Mouse (Mus musculus) intestine, embryonic 16.5 days (tissue): ENCODE results near the gene S100a9. TPM values are rescaled to one million over a fixed set of nuclear protein-coding genes. Genes with fewer than 3 reads are reported as not detected.

Source experiments
- ATAC-seq: fragments of 200-750 bp; cut with Nextera tagmentation; 2 replicates; pipeline ENCODE4 v1.8.0; 2017; ENCODE audit warnings: moderate TSS enrichment, moderate library complexity
- H3K27ac ChIP-seq: fragments of 300-500 bp; sonication (generic); 2 replicates; pipeline ENCODE4 v1.5.1; 2014; ENCODE audit warnings: mild to moderate bottlenecking, low read length
- H3K27me3 ChIP-seq: fragments of 300-500 bp; sonication (generic); replicated peaks from 2 replicates; pipeline ENCODE4 v1.6.1; 2014; ENCODE audit warnings: low read length, control low read depth, mixed read lengths; ENCODE audit not compliant: control insufficient read depth, insufficient read depth
- H3K36me3 ChIP-seq: fragments of 300-500 bp; sonication (generic); 2 replicates; pipeline ENCODE4 v1.6.1; 2014; ENCODE audit warnings: low read length, control low read depth; ENCODE audit not compliant: control insufficient read depth, insufficient read depth
- H3K4me1 ChIP-seq: fragments of 300-500 bp; sonication (generic); 2 replicates; pipeline ENCODE4 v1.6.1; 2014; ENCODE audit warnings: low read length, control low read depth, mixed read lengths; ENCODE audit not compliant: control insufficient read depth, insufficient read depth
- H3K4me2 ChIP-seq: fragments of 300-500 bp; sonication (generic); 2 replicates; pipeline ENCODE4 v1.6.1; 2014; ENCODE audit warnings: low read depth, low read length, control low read depth
- H3K4me3 ChIP-seq: fragments of 300-500 bp; sonication (generic); 2 replicates; pipeline ENCODE4 v1.5.1; 2014; ENCODE audit warnings: mild to moderate bottlenecking, low read length
- H3K9ac ChIP-seq: fragments of 300-500 bp; sonication (generic); 2 replicates; pipeline ENCODE4 v1.6.1; 2014; ENCODE audit warnings: low read depth, low read length
- H3K9me3 ChIP-seq: fragments of 300-500 bp; sonication (generic); 2 replicates; pipeline ENCODE4 v1.6.1; 2016; ENCODE audit warnings: low read length, control low read depth; ENCODE audit not compliant: control insufficient read depth
- WGBS: fragments of 180-500 bp; shearing (Covaris S2); extraction: QIAGEN DNeasy Blood & Tissue Kit; methylation state at CpG from one replicate; pipeline ENCODE4 v1.1.7; 2014; 5-methylcytosine and 5-hydroxymethylcytosine counted together
- polyA plus RNA-seq: library from polyadenylated mRNA; unstranded; fragments of >200 nt; fragmentation: Nextera tagmentation; extraction: Ambion mirVana; gene quantifications from 2 replicates; pipeline ENCODE4 v1.2.1, GENCODE M21; 2015

S100a9 gene
- polyA plus RNA-seq, 1 experiment from 2014 or later: 27.1 TPM

DNA sequence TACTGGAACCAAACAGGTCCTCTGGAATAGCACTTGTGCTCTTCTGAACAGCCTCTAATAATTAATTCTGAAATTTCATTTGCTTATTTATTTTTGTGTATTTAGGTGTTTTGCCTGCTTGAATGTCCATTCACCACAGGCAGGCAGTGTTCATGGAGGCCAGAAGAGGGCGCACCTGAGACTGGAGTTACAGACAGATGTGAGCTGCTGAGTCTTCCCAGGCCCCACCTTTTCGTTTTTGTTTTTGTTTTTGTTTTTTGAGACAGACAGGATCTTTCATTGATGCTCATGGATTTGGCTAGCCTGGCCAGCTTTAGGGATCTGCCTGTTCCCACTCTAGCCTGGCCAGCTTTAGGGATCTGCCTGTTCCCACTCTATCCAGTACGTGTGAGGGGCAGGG lies 51.3 kb downstream of the S100a9 start:
- 45% methylated on average over 3 of the region's 3 CpGs for WGBS

More for the DNA sequence above, 51.3 kb downstream of the S100a9 start:
- Histone ChIP-seq H3K36me3 (no peaks in the 10 kb centered on the region), H3K9ac (no peak overlapping the region), H3K27me3 (no peaks in the 10 kb centered on the region), H3K4me1 (no peaks in the 10 kb centered on the region), H3K4me2 (no peak overlapping the region), H3K27ac (no peak overlapping the region), H3K4me3 (no peak overlapping the region), H3K9me3 (no peaks in the 10 kb centered on the region)
- no peak for ATAC-seq

Other genes with a start within 250 kb of the S100a9 start
- gene Npr1, start 229.9 kb downstream of the S100a9 start, polyA plus RNA-seq: 5.6 and 6.6 TPM in 2 replicates
- 125 and 140 TPM in 2 replicates for gene Ilf2, start 219.6 kb downstream of the S100a9 start, polyA plus RNA-seq
- gene Snapin, start 204.7 kb downstream of the S100a9 start, polyA plus RNA-seq: 74.7 and 79.4 TPM in 2 replicates
- 90.4 and 99.8 TPM in 2 replicates for gene Chtop, start 186.2 kb downstream of the S100a9 start, polyA plus RNA-seq
- 142 and 192 TPM in 2 replicates for gene S100a1, start 181.3 kb downstream of the S100a9 start, polyA plus RNA-seq
- gene S100a13, start 181.3 kb downstream of the S100a9 start, polyA plus RNA-seq: 38.5 and 40.8 TPM in 2 replicates
- gene S100a14, start 168.9 kb downstream of the S100a9 start, polyA plus RNA-seq: 7.1 and 10.7 TPM in 2 replicates
- gene S100a16, start 158.5 kb downstream of the S100a9 start, polyA plus RNA-seq: 99.1 and 113 TPM in 2 replicates
- 0.23 and 0.29 TPM in 2 replicates for gene S100a3, start 135.1 kb downstream of the S100a9 start, polyA plus RNA-seq
- gene S100a2, start 105.5 kb downstream of the S100a9 start, polyA plus RNA-seq: not detected in 2 replicates
- gene Gm42674, start 93.8 kb downstream of the S100a9 start, polyA plus RNA-seq: not detected in 2 replicates
- gene S100a4, start 92.0 kb downstream of the S100a9 start, polyA plus RNA-seq: 3.6 and 4.0 TPM in 2 replicates
- gene S100a5, start 87.2 kb downstream of the S100a9 start, polyA plus RNA-seq: 13.2 and 16.0 TPM in 2 replicates
- gene S100a6, start 82.8 kb downstream of the S100a9 start, polyA plus RNA-seq: 376 and 422 TPM in 2 replicates
- gene S100a7a, start 41.7 kb downstream of the S100a9 start, polyA plus RNA-seq: 0.17 and 0.42 TPM in 2 replicates
- gene S100a8, start 26.7 kb downstream of the S100a9 start, polyA plus RNA-seq: 14.9 and 30.6 TPM in 2 replicates
- not detected in 2 replicates for gene Pglyrp4, start 31.2 kb upstream of the S100a9 start, polyA plus RNA-seq
- gene Gm5849, start 82.2 kb upstream of the S100a9 start, polyA plus RNA-seq: not detected in 2 replicates